Mouse (Mus musculus) thymus, postnatal 0 days (tissue): ENCODE results near the gene Stx2. TPM values are rescaled to one million over a fixed set of nuclear protein-coding genes. Genes with fewer than 3 reads are reported as not detected.
"Not testable (repeated sequence)": the region's sequence is repeated elsewhere in the genome, so short reads cannot be mapped to it uniquely, and the experiment has no call there.

Source experiments
- DNase-seq: peaks from one replicate; pipeline ENCODE4 v3.0.0-alpha.2; 2015; ENCODE audit warnings: low spot score
- polyA plus RNA-seq: library from polyadenylated mRNA; unstranded; fragments of >200 nt; fragmentation: Nextera tagmentation; extraction: Ambion mirVana; gene quantifications from 2 replicates; pipeline ENCODE4 v1.2.1, GENCODE M21; 2015

The Stx2 gene
- polyA plus RNA-seq, 1 experiment from 2014 or later = 13.7 TPM

DNA sequence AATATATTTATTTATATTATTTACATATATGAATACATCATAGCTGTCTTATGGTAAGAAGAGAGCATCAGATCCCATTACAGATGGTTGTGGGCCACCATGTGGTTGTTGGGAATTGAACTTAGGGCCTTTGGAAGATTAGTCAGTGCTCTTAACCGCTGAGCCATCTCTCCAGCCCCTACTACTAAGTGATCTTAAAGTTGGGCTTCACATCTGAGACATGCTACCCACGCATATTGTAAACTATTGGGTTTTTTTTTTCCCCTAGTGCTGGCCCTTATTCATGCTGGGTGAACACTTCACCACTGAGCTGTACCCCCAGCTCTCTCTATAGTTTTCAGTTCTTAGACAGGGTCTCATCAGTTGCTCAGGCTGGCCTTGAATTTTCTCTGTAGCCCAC, 2.6 kb upstream of the Stx2 start:
- no peak for DNase-seq

- DNase-seq = no peak
These were observed 1.2 kb upstream of the Stx2 start for GRCm38 (mm10) chr5:129009577-129009976.

GRCm38 (mm10) chr5:129008008-129008407, 366 bp downstream of the Stx2 start:
- DNase-seq = no peak

DNA sequence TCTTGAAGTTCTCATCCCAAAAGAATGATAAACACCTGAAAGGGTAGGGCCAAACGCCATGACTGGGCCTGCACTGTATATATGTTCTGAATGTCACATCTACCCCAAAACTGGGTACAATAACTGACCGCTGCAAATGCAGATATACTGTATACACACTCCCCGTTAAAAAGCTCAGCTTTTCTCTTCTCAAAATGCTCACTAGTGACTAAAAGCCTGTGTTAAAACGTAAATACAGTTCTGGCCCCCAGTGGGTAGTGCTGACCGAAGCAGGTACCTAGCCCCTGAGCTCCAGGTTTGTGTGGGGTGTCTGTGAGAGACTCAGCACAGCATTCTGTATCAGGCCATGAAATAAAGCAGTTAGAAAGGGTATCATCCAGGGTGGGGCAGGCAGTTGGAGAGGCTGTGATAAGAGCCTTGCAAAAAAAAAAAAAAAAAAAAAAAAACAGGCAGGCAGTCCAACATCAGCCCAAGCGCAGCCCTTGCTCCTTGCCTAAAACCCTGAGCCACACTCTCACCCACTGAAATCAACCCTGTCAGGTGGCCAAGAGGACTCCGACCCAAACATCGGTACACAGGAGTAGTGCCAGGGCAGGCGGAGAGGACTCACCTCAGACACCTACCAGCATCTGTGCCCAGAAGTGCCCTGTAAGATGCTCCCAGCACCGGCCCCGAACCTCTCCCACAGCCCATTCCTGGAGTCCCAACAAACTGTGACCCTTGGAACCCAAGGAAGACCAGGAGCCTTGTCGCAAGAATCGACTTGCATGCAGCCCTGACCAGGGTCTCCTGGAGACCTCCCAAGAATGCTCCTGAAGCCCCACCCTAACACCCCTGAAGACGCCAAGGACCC, 1.0 kb downstream of the Stx2 start:
- DNase-seq = no peak

DNA sequence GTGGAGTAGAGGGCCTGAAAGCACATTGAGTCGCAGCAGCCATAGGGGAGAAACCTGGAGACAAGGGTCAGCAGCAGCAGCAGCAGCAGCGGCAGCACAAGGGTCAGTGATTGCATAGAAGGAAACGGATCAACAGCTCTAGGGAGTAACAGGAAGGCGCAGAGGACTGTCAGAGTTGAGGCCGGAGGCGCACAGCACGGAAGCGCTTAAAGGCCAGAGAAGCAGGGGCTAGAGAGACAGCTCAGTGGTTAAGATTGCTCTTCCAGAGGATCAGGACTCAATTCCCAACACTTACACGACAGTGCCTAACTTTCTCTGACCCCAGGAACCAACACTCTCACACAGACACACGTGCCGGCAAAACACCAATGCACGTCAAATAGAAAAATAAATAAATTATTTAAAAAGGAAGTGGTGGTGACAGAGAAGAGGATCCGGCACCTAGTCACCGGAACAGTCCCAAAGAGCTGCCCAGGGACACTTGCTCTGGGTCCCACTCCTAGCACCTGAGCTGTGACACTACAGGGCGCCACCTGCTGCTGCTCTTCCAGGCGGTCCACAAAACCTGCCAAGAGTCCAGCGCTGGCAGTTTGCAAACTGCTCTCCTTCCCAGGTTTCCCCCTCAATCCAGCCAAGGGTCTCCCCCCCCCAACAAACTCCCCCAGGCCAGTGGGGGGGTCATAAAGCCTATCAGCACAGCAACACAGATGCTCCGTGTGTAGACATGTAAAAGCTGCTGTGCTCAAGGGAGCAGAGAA, 2.2 kb downstream of the Stx2 start:
- no peak for DNase-seq

DNA sequence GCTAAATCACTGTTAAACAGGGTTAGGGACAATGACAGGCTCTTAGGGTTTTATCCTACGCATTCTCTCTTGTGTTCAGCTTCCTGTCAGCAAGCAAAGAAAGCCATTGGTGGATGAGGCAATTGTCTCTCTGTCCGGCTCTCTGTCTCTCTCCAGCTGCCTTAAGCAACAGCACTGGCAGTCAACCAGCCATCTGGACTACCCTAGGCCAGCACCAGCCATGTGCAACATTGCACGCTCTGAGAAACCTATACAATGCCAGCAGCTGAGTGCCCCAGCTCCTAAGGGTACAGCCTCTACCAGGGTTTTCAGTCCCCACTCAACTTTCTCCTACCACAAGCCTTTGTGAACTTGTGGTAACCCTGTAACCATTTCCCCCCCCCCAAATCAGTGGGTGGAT, 3.0 kb downstream of the Stx2 start:
- DNase-seq = no peak

DNA sequence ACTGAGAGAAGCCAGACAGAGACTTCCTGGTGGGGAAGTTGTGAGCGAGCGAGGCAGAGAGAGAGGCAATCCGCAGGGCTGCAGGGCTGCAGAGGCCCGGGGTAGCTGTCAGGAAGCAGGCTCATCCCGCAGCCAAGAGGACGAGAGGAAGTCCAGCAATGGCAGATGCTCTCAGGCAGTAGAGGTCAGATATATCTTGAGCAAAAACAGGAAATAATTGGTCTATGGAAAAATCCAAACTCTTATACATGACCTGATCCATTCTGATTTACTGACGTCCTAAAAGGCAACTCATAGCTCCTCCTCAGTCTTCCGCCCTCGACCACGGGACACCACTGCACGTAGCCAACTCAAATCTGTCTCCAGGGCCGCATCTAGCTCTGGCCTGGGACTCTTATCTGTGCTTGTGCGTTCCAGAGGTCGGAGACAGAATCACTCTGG, 5.8 kb downstream of the Stx2 start:
- DNase-seq = no peak

DNA sequence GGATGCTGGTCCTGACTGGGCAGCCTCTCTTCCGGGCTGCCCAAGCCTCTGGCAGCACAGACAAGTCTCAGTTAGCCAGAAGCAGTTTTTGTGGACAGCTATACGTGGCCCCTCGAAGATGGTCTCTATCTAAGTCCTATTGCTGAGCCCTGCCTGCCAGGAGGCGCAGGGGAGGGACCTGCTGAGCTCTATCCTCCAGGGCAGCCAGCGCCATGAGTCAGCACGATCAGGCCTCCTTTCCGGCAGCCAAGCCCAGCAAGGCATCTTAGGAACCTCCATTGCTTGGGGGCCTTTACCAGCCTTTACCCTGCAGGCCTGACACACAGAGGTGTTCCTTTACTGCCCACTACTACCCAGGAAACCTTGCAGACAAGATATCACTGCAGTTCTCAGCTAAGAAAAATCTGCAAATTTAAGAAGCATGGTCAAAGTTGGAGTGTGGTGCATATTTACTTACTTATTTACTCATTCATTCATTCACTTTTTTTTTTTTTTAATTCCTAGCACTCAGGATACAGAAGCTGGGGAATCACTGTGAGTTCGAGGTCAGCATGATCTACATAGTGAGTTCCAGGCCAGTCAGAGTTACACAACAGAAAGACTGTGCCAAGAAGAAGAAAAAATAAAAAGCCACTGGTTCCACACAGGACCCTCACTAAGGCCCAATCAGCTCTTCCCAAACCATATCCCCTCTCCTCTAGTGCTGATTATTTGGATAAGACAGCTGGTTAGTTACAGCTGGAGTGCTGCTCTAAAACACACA, 7.5 kb downstream of the Stx2 start:
- DNase-seq = no peak

GRCm38 (mm10) chr5:128987141-128987954, 21.0 kb downstream of the Stx2 start:
- no peak for DNase-seq

GRCm38 (mm10) chr5:128985946-128986345, 22.4 kb downstream of the Stx2 start:
- DNase-seq = no peak

GRCm38 (mm10) chr5:128984536-128984935, 23.8 kb downstream of the Stx2 start:
- DNase-seq = no peak

- peak; percentile 57 for DNase-seq
These were observed 26.8 kb downstream of the Stx2 start for GRCm38 (mm10) chr5:128981607-128982006.

DNA sequence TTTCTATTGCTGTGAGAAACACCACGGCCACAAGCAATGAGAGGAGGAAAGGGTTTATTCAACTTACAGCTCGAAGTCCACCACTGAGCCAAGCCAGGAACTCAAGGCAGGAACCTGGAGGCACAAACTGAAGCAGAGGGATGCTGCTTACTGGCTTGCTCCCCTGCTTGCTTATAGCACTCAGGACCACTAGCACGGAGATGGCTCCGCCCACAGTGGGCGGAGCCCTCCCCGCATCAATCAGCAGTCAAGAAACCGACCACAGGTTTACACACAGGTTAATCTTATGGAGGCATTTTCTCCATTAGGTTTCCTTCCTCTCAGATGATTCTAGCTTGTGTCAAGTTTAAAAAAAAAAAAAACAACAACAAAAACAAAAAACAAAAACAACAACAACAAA, 27.5 kb downstream of the Stx2 start:
- DNase-seq = no peak

DNA sequence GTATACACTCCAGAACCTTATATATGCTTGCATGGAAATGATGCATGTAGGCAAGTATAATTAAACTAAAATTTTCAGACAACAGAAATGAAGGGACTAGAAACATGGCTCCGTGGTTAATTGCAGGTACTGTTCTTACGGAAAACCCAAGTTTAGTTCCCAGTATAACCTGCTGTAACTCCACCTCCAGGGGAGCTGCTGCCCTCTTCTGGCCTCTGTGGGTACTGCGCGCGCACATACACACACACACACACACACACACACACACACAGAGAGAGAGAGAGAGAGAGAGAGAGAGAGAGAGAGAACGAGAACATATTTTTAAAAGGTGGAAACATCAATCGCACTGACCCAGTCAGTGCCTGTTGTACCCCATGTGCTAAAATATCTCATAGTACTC, 29.4 kb downstream of the Stx2 start:
- no peak for DNase-seq

GRCm38 (mm10) chr5:128977466-128977865, 30.9 kb downstream of the Stx2 start:
- not testable (repeated sequence) for DNase-seq

DNA sequence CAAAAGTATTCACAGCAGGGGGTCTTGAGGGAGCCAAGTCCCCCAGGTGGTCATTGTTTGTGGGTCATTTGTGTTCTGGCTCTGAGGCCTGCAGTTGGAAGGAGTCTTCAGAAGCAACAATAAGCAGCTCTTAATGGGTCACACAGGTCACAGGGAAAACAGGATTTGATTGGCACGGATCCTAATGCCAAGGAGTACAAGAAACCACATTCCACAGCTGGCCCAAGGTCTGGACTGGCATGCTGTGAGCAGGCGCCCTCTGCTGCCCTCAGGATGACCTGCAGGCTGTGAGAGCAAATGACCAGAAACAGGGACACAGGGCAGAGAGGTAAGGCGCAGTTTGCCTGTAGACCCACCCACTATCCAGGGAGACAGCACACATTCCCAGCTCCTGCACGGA, 32.1 kb downstream of the Stx2 start:
- DNase-seq = no peak

- DNase-seq = peak; percentile 61
These were observed 37.1 kb downstream of the Stx2 start for GRCm38 (mm10) chr5:128971298-128971697.

DNA sequence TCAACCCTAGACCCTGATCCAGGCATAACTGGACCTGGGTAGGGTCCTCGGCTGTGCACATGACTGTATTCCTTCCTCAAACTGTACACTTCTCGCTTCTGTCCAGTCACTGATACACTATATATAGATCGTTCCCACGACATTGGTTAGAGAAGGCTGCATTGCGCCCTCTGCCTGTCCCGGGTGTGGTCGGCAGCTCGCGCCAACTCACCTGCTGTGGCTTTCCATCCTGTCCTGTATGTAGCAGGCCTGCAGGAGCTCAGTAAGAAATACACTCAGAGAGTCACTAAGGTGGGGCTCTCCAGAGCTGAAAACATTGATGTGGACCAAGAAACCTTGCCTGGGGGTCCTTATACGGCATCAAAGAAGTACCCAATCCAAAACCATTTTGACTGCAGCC, 37.5 kb downstream of the Stx2 start:
- DNase-seq = no peak

- DNase-seq = no peak
These were observed 44.0 kb downstream of the Stx2 start for GRCm38 (mm10) chr5:128964353-128964752.

- no peak for DNase-seq
These were observed 49.5 kb downstream of the Stx2 start for GRCm38 (mm10) chr5:128958916-128959315.

DNA sequence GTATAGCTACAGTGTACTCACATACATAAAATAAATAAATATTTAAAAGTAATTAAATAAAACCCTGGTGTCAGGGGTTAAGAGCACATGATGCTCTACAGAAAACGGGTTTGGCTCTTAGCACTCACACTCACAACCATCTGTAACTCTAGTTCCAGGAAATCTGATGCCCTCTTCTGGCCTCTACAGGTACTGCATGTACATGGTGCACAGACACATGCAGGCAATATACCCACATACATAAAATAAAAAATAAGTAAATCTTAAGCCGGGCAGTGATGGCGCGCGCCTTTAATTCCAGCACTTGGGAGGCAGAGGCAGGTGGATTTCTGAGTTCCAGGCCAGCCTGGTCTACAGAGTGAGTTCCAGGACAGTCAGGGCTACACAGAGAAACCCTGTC, 54.0 kb downstream of the Stx2 start:
- not testable (repeated sequence) for DNase-seq
